15 mouse cellular contexts compared by ENCODE assay signal in the genomic region with DNA sequence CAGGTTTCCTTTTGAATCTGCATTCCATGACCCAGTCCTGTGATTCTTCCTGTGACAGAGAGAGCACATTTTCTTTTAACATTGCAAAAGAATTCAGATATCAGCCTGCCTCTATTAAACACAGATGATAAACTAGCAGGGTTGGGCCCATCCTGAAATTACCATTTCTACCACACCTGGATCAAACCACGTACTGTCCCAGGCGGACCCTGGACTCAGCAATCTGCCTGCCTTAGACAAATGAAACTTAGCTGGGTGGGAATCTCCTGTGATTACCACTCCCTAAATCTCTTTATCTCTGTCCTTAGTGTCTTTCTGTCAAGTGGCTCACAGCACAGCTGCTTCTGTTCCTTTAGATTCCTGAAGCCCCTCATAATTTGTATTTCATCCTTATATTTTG.
"Had no signal": no experiment of that assay in that cellular context is flagged by ENCODE, and none has a peak within 500 bp of the region (broad histone marks: within the 10 kb centered on the region; RNA-seq: fewer than 3 reads in every experiment).

No protein-coding gene starts in this region.

- H3K27me3 ChIP-seq: neural tube, embryonic 15.5 days; stomach, embryonic 15.5 days had no signal

- H3K9ac ChIP-seq: neural tube, embryonic 15.5 days; stomach, embryonic 15.5 days had no signal

- H3K36me3 ChIP-seq: neural tube, embryonic 15.5 days; stomach, embryonic 15.5 days had no signal

- H3K4me1 ChIP-seq: neural tube, embryonic 15.5 days; stomach, embryonic 15.5 days had no signal

- H3K9me3 ChIP-seq: neural tube, embryonic 15.5 days; stomach, embryonic 15.5 days had no signal

- H3K4me2 ChIP-seq: neural tube, embryonic 15.5 days; stomach, embryonic 15.5 days had no signal

- DNase-seq: retina, postnatal 1 day; right cerebral cortex, adult 18-20 months; right cerebral cortex, postnatal 14 days; right cerebral cortex, postnatal 25 days; right cerebral cortex, postnatal 4 days; spleen, adult 18-20 months; thymus, adult 18-20 months; thymus, adult 2 months; thymus, postnatal 14 days; thymus, postnatal 25 days; thymus, postnatal 36 days; thymus, postnatal 4 days had no signal

- H3K4me3 ChIP-seq: neural tube, embryonic 15.5 days; stomach, embryonic 15.5 days had no signal

- H3K27ac ChIP-seq: neural tube, embryonic 15.5 days; stomach, embryonic 15.5 days; stomach, postnatal 0 days had no signal
